Mouse (Mus musculus): ENCODE data around the gene Mip.

- TF ChIP-seq CTCF (IDR thresholded peaks at IDR 0.05; ENCODE audit: insufficient read depth, low read depth, low read length) (no peak), POLR2A (IDR thresholded peaks at IDR 0.05; ENCODE audit: insufficient read depth, low read depth, low read length) (no peak)
Observed at GRCm38 (mm10) chr10:128184296-128184695, 41.3 kb upstream of the Mip start.

Measured in olfactory bulb, adult 2 months (tissue).